Mouse (Mus musculus) frontal cortex, postnatal 36 days (tissue): ENCODE measurements around the gene Uvrag.

Experiments
- DNase-seq, 2 experiments: peaks; one replicate each; pipeline ENCODE4 v3.0.0; 2022; ENCODE audit warnings: low spot score in 2 of 2

The Uvrag gene

DNA sequence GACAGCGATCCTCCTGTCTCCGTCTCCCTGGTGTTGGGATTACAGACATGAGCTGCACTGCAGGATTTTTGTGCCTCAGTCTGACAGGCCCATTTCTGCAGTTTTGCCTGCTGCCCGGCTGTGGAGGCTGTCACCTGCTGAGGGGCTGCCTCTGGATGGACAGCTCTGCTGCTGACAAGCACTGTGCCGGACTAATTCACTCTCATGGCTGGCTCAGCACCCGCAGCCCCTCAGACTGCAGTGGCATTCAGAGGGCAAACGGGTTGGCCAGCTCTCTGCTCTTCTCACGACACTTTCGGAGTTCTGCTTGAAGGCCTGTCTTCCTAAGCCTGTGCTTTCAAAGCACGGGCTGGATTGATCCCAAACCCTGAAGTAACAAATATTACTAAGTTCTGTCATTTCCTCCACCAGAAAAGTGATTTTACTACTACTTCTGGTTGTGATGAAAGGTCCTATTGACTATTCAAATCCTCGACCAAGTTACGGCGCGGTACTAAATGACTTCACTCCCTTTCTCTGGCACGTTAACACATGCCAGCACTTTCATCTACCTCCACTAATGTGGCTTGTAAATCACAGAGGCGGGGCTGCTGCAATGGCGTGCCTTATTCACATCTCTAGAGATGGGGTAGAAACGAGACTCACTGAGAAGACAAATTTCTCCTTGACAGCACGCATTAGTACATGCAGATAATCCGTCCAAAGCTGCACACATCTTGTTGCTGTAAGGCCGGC is 203.7 kb downstream of the Uvrag start:
- DNase-seq = no peak

DNA sequence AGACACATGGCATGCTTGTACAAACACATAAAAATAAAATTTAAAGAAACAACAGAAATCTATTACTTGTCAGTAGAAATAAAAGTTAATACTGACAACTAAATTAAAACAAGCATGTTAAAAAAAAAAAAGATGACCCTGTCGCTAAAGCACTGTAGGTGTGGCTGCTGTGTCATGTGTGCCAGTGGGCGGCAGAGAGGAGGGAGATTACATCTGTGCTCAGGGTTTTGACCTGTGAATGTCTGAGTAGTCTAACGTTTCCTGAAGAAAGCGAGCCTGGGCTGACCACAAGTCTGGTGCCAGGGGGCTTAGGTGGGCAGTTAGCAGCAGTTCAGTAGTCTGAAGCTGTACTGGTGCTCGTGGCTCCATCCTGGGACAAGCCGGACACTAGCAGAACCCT is 205.2 kb downstream of the Uvrag start:
- DNase-seq = no peak

DNA sequence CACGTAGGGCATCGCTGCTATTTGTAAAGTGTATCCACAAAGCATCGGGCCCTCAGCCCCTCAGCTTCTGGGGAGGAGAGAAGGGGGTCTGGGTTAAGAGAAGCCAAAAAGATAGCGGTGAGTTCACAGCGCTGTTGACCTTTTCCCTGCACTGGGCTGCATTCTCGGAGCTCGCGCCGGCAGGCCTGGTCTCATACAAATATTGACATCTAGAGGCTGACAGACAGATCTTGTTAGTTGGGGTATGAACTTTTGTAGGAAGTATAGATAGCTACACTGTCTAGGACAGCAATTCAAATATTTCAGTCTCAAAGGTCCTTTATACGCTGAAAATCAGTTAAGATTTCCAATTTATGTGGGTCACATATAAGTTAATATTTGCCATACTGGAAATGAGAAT is 205.7 kb downstream of the Uvrag start:
- DNase-seq = no peak

DNA sequence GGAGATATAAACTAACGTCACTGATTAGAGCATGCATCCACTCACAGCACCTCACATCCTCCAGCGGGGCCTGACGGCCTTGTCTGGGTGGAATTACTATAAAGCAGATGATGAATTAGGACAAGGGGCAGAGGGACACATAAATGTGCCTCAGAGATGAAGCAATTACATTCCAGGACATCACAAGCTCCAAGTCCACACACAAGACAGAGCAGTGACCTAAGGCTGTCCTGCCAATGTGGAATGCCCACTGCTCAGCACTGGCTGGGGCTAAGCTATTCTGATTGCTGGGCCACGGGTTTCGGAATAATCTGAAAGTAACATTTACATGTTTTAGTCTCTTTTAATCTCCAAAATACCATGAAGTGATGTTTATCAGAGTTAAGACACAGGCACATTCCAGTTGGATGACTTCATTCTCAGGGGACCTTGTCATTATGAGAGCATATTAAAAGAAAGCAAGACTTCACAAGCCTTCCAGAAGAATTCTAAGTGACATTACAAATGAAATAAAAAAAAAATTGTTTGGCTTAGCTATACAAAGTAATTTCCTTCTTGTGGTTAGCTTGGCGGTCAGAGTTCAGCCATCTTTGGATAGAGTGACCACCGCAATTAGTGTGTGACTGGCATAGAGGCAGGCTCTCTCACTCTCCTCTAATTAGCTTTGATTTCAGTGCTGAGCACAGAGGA is 212.5 kb downstream of the Uvrag start:
- DNase-seq = no peak

DNA sequence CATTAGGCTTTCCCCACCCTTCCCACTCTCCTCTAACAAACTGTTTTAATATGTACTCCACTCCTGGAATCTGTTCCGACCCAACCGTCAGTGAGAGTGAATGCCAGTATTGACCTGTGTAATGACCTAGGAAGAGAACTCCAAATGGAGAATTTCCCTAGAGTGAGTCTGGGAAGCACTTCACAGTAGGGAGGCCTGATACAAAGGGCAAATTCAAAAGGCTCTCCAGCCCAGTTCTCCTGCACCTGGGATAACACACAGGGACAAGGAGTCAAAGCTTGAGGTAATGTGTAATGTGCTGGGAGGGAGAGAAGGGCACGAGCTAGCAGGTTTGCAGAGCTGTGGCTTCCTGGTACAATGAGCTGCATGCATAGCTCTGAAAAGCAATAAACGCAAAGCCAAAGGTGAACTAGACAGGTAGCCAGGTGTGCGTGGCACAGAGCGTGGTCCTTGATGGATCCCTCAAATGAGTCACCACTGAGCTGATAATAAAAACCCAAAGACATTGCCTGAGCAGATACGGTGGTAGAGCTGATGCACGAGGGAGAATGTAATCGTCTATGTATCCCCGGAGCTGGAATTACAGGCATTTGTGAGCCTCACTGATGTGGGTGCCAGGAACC is 213.9 kb downstream of the Uvrag start:
- no peak for DNase-seq

DNA sequence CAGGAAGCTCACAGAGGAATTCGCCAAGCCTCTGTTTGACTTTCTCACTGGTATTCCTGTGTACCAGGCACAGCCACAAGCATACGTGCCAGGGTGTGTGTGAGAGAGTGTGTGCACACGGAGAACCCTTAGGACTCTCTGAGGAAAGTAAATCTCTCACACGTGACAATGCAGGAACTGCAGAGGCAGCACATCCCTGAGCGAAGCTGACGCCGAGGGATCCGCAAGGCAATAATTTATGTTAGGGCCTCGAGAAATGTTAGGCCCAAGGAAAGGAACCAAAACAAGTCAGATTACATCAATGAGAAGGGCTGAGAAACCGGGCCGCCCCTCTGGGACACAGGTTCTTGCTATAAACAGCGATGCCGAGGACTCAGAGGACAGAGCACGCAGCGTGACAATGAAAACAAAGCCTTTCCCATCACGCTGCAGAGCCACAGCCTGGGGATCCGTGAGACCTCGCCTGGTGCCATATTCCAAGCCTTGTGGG is 216.5 kb downstream of the Uvrag start:
- peak in 1 of 2 experiments; percentile 24 for DNase-seq

DNA sequence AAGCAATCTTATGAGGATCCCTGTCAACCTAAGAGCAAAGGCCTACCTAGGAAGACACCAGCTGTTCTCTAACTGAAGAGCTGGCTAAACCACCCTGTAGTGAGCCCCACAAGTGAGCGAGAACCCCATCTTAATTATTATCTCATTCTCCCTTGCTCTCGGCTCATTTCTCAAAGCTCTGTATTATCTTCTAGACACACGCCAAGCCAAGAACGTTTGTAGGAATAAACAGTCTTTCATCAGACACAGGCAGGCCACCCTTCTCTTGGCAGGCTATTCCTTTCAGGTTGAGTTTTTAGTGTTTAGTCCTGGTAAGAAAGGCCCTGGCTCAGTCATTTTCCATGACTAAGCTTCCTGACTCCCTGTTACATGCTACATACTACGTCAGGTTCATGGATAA is 218.0 kb downstream of the Uvrag start:
- DNase-seq = no peak

DNA sequence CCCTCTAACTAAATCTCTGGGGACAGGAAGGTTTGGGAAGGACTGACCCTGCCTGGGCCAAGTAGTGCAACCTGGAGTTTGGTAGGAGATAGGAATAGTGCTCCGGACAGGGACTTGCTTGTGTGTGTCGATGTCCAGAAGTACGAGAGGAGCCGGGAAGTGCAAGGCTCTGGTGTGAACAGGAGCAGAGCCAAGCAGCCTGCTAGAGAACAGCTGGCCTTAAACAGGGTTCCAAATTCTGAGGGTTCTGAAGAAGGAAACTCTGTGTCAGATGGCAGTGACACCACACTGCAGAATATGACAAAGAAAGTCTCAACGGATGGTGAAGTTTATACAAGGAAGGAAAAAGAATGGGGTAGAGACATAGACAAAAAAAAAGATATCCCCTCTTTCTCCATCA is 223.5 kb downstream of the Uvrag start:
- no peak for DNase-seq

DNA sequence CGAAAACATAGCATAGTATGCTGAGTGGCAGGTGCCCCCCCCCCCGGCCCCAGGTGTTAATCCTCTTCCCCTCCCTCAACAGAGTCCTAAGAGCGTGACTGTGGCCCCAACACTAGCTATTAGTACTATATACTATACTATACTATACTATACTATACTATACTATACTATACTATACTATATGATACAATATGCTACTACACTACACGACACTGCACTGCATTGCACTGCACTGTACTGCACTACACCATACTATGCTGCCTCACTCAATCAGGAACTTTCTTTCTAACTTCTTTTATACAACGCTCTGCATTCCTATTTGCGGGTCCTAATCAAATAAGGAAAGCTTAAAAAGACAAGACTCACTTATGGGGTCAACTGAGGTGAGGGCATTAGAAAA is 224.4 kb downstream of the Uvrag start:
- no peak for DNase-seq

DNA sequence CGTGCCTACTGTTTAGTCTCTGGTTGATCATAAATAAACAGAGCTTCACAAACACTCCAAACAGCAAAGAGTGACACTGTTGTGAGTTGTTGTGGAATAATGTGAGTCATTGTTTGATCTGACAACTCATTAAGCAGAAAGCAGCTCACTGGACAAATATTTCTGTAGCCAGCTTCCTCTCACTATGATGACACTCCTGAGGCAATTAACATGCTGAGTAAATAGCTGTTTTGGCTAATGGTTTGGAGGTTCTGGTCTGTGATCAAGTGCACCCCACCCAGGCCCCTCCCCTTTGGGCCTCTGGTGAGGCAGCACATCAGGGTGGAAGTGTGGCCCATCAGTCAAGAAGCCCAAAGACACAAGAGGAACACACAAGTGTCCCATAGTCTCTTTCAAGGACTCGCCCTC is 228.0 kb downstream of the Uvrag start:
- DNase-seq = no peak

DNA sequence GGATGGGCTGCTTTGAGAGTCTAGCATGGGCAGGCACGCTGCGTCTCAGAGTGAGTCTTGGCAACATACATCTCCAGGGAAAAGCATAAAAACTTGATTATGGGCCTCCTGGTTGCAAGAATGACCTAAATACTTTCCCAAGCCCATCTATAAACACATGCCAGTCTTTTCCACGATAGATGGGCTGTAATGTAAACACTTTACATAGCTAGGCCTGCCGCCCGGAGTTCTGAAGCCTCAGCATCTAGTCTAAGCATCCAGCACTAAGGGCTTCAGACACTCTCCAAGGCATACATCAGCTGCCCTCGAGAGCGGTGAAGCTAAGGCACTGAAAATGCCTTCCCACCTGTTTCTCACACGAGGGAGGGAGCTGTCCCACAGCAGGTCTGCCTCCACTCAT is 229.7 kb downstream of the Uvrag start:
- no peak for DNase-seq

DNA sequence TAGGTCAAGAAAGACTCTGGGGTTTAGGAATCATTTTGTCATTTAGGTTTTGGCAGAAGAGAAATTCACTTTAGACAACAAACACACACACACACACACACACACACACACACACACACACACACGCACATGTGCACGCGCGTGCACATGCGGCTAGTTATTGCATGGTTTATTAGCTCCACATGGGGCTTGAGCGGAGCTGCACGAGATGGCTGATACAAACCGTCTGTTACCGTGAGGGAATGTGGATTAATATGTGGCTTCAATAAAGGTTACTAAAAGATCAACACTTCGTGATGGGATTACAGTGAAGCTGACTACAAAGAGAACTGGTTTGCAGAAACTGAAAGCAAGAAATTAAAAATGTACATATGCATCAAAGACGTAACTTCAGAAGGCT is 230.2 kb downstream of the Uvrag start:
- no peak for DNase-seq

DNA sequence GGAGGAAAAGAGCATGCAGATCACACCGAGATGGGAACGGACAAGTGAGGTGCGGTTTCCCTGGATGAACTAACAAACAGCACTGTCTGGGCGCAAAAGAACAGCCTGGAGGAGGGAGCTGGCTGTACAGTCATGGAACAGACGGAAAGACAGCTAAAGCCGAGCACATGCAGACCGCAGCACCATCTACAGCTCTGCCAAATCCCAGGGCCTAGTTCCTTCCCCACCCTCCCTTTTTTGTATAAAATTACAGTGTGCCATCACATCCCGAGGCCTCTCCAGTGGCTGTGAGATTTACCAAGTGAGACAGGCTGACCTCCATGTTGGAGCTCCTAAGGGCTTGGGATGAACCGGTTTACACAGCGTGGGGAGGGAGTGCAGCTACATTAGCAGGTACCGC is 230.8 kb downstream of the Uvrag start:
- DNase-seq = no peak

DNA sequence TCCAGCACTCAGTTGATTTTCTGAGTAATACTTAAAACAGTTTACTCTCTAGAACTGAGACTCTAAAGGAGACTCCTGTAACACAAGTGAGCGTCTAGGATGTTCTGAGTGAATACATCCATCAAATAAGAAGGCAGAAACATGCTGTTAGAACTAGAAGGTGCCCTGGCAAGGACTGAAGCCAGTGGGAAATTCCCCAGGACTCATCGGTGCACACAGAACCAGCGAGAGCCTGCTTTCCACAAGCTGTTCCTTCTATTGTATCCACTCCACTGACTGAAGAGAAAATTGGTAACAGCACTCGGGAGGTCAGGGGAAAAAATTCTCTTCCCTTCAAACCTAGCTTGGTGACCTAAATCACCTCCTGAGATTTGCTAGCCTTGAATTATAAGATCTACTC is 233.5 kb downstream of the Uvrag start:
- no peak for DNase-seq

DNA sequence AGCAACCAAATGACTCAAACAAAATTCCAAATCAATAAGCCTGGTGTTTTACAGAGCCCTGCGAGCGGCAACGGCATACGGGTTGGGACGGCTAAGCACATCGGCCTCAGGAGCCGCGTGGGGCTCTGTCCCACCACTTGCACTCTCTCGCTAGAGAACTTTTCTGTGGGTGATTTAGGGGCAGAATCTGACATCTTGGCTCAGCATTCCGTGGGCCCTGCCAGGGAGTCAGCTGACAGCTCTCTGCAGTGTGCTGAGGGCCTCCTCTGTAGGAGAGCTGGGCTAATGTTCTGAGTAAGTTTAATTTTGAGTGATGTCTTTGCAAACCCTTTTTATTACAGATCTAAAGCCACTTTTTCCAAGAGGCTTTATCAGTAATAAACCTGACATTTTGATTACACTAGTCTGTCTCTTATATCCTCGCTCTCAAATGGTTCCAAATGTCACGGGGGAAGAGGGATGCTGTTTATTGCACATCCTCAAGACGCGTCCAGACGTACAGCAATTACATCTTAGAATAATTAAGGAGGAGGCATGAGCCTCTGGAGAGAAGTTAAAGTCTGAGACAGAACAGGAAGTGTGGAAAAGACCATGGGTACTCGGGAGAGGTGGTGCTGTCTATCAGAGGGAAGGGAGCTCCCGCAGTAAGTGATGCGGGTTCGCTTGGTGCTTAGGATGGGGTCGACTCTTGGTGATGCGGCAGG is 236.1 kb downstream of the Uvrag start:
- DNase-seq = no peak

DNA sequence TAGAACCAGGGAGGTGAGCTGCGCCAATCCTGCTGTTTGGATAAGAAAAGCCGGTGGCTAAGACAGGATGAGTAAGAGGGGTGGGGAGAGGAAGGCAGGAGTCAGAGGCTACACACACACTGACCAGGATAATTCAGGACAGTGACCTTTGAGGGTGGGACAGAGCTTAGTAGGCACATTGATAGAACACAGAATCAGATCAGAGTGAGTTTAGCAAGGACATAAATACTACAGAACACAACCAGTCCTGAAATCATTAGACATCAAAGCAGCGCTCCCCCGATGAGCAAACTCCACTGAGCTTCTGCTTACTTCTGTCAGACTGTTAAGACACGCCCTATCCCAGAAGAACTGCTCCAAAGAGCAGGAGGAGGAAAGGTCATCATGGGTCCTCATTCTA is 237.1 kb downstream of the Uvrag start:
- DNase-seq = no peak

DNA sequence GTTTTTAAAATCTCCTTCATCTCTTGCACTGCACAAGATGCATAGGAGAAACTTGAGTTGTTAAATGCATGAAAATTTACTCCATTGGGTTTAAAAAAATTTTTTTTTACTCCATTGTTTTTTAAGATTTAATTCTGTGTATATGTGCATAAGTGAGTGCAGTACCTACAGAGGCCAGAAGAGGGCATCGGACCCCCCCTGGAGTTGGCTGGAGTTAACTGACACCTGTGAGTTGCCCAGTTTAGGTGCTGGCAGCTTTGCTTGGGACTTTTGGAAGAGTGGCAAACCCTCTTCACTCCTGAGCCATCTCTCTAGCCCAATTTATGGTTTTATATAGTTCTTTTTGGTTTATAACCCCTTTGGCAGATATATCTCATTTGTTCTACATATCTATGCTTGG is 239.8 kb downstream of the Uvrag start:
- no peak for DNase-seq

DNA sequence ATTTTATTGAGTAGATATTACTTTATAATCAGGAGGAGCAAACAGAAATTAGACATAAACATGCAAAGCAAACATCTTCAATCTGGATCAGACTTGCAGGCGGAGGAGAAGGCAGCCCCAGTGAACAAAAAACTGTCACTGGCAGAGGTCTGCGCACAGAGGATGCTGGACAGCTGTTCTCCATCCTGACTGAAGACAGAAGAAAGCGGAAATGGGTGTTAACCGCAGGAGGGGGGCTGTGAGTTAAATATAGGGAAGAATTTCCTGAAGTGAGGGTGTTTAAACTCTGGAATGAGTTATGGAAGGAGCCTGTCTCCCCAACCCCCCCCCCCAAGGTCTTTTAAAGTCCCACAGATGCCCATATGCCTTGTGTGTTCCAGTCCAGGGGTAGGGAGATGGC is 241.1 kb downstream of the Uvrag start:
- no peak for DNase-seq

DNA sequence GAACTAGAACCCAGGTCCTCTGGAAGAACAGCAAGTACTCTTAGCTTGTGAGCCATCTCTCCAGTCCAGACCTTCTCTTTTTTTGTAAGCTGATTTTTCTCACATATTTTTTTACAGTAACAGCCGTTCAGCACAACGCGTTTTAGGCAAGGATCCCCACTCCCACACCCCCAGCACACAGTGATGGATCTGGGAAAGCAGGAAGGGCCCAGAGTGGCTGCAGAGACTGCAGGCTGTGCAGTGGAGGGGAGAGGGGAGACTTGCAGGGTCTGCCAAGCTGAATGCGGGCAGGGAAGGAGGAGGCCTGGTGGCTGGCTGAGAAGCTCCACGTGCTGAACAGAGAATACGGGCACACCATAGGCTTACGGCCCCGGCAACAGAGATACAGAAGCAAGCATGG is 243.6 kb downstream of the Uvrag start:
- DNase-seq = peak; percentile 38 to 44

DNA sequence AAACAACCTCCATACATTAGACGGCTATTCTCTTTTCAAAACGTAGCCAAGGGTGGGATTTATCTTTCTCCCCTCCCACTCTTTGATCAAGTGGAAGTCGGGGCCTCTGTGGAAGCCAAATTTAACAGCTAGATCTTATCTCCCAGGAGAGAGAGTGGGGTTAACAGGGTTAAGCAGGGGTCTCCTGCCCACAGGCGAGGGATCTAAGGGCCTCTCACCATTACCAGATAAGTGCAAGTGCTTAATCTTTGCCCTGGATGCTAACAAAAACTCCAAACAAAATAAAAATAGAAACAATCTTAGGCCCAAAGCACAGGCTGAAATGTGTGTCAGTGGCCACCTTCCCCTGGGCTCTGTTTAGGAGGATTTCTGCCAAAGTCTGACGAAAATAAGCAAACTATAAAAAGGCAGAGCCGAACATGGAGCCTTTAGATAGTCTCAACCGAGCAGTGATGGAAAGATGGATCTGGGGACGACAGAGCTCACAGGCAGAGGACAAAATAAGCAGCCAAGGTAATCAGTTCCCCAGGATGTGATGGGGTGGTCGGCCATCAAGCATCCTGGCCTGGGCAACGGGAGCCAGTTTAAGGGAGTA is 245.3 kb downstream of the Uvrag start:
- no peak for DNase-seq

DNA sequence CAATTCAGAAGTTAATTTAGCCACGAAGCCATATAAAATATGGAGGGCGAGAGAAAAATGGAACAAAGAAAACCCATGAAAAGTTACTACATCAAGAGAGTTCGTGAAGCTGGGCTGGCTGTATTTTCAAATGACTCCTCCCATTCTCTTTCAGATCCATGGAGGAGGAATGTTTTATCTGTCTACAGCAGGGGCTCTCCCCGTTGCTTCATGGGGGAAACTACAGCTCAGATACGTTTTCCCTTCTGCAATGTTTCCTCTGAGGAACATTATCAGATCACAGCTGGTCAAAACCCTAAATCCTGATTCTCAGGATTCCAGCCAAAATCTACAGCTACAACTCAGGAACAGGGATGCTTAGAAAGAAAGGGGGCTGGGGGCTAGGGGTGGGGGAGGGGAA is 246.2 kb downstream of the Uvrag start:
- no peak for DNase-seq

DNA sequence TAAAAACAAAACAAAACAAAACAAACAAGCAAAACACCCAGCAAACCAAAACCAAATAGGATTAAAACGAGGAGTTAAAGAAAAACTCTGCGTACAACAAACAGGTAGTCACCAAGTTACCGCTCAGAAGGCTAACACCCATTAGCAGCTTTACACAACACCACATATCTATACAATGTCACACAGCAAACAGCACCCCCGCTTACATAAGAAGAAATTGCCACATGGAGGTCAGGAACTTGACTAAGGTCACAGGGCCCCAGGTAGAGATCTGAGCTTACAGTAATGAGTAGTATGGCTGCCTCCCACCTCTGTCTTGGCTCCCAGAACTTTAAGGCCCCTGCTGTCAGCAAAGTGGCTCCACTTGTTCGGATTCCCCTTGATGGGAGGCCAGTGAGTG is 246.6 kb downstream of the Uvrag start:
- no peak for DNase-seq
